Mouse (Mus musculus) heart, postnatal 0 days (tissue): ENCODE measurements at regions not wholly inside any gene's neighbourhood (a gene's known extent, or its start where the extent isn't known, plus 50 kb on each side); places are given as distances from the start of the nearest gene placed in this dataset.
A peak's percentile ranks its signal among the peaks of the same experiment; 100 is the strongest.

Experiments
- ATAC-seq: fragments of 200-750 bp; cut with Nextera tagmentation; 2 replicates; pipeline ENCODE4 v1.8.0; 2017; ENCODE audit warnings: low read depth, moderate number of reproducible peaks, moderate library complexity; ENCODE audit not compliant: insufficient read depth
- DNase-seq: peaks from one replicate; pipeline ENCODE4 v3.0.0-alpha.2; 2016; ENCODE audit warnings: low spot score
- H3K27ac ChIP-seq: fragments of 300-500 bp; sonication (generic); 2 replicates; pipeline ENCODE4 v1.5.1; 2014; ENCODE audit warnings: low read depth, mild to moderate bottlenecking
- H3K27me3 ChIP-seq: fragments of 300-500 bp; sonication (generic); 2 replicates; pipeline ENCODE4 v1.6.1; 2014; ENCODE audit warnings: low read length, mixed read lengths; ENCODE audit not compliant: control insufficient read depth, insufficient read depth
- H3K36me3 ChIP-seq: fragments of 300-500 bp; sonication (generic); replicated peaks from 2 replicates; pipeline ENCODE4 v1.6.1; 2014; ENCODE audit warnings: low read length, mixed read lengths; ENCODE audit not compliant: control insufficient read depth, insufficient read depth
- H3K4me1 ChIP-seq: fragments of 300-500 bp; sonication (generic); 2 replicates; pipeline ENCODE4 v1.6.1; 2014; ENCODE audit warnings: antibody characterized with exemption; ENCODE audit not compliant: control insufficient read depth, insufficient read depth
- H3K4me2 ChIP-seq: fragments of 300-500 bp; sonication (generic); 2 replicates; pipeline ENCODE4 v1.6.1; 2014; ENCODE audit warnings: low read depth, mild to moderate bottlenecking, low read length, moderate library complexity
- H3K4me3 ChIP-seq: fragments of 300-500 bp; sonication (generic); 2 replicates; pipeline ENCODE4 v1.5.1; 2014; ENCODE audit warnings: low read depth, low read length
- H3K9ac ChIP-seq: fragments of 300-500 bp; sonication (generic); replicated peaks from 2 replicates; pipeline ENCODE4 v1.6.1; 2014; ENCODE audit warnings: low read depth, low read length, mixed read lengths
- H3K9me3 ChIP-seq: fragments of 300-500 bp; sonication (generic); replicated peaks from 2 replicates; pipeline ENCODE4 v1.6.1; 2016; ENCODE audit warnings: low read length; ENCODE audit not compliant: control insufficient read depth
- CTCF ChIP-seq: IDR thresholded peaks from 2 replicates; pipeline ENCODE4 v1.5.1; 2016; ENCODE audit warnings: antibody characterized with exemption, control low read depth, low read depth
- EP300 ChIP-seq: IDR thresholded peaks from 2 replicates; pipeline ENCODE4 v1.6.1; 2016; ENCODE audit warnings: antibody characterized with exemption, low read depth
- WGBS: fragments of 180-500 bp; shearing (Covaris S2); extraction: QIAGEN DNeasy Blood & Tissue Kit; methylation state at CpG from one replicate; pipeline ENCODE4 v1.1.7; 2014; 5-methylcytosine and 5-hydroxymethylcytosine counted together

GRCm38 (mm10) chr9:85451349-85451748, 124.2 kb upstream of the Tent5a start:
- no peaks in the 10 kb centered on the region for H3K4me1 ChIP-seq
- ATAC-seq (no peak), DNase-seq (no peak)
- no peak overlapping the region for H3K27ac ChIP-seq
- WGBS, result 72% methylated on average over 5 of the region's 5 CpGs
- TF ChIP-seq EP300 (no peak), CTCF (no peak)
- no peak overlapping the region for H3K9ac ChIP-seq
- H3K27me3 ChIP-seq, result no peaks in the 10 kb centered on the region
- H3K4me3 ChIP-seq, result no peak overlapping the region
- H3K4me2 ChIP-seq, result no peak overlapping the region
- no peaks in the 10 kb centered on the region for H3K9me3 ChIP-seq
- no peaks in the 10 kb centered on the region for H3K36me3 ChIP-seq

- no peak for ATAC-seq
- no peak overlapping the region for H3K4me2 ChIP-seq
- no peaks in the 10 kb centered on the region for H3K36me3 ChIP-seq
- H3K9ac ChIP-seq, result no peak overlapping the region
- H3K9me3 ChIP-seq, result no peaks in the 10 kb centered on the region
- no peaks in the 10 kb centered on the region for H3K4me1 ChIP-seq
- no peak for DNase-seq
- TF ChIP-seq EP300 (no peak), CTCF (no peak)
- H3K27ac ChIP-seq, result no peak overlapping the region
- no peak overlapping the region for H3K4me3 ChIP-seq
- H3K27me3 ChIP-seq, result no peaks in the 10 kb centered on the region
These were observed 123.7 kb upstream of the Tent5a start for GRCm38 (mm10) chr9:85450877-85451276.

GRCm38 (mm10) chr9:85449493-85449892, 122.3 kb upstream of the Tent5a start:
- 80% methylated on average over 2 of the region's 2 CpGs for WGBS
- Histone ChIP-seq H3K27me3 (no peaks in the 10 kb centered on the region), H3K9ac (no peak overlapping the region), H3K27ac (no peak overlapping the region), H3K9me3 (no peaks in the 10 kb centered on the region), H3K36me3 (no peaks in the 10 kb centered on the region), H3K4me3 (no peak overlapping the region), H3K4me2 (no peak overlapping the region), H3K4me1 (no peaks in the 10 kb centered on the region)
- TF ChIP-seq EP300 (no peak), CTCF (no peak)
- ATAC-seq, result no peak
- DNase-seq, result no peak

GRCm38 (mm10) chr9:85442761-85443505, 115.8 kb upstream of the Tent5a start:
- Histone ChIP-seq H3K4me3 (no peak overlapping the region), H3K9me3 (no peaks in the 10 kb centered on the region), H3K27me3 (no peaks in the 10 kb centered on the region), H3K4me1 (peaks cover 8% of the 10 kb centered on the region), H3K36me3 (no peaks in the 10 kb centered on the region), H3K27ac (peak overlapping the region; percentile 31; the same call in 1 of the 2 replicates), H3K9ac (no peak overlapping the region), H3K4me2 (no peak overlapping the region)
- TF ChIP-seq EP300 (no peak), CTCF (no peak)
- WGBS, result 51% methylated on average over 4 of the region's 4 CpGs
- no peak for ATAC-seq
- DNase-seq, result no peak

- no peak overlapping the region for H3K9ac ChIP-seq
- ATAC-seq (no peak), DNase-seq (no peak)
- no peak overlapping the region for H3K4me2 ChIP-seq
- no peaks in the 10 kb centered on the region for H3K27me3 ChIP-seq
- H3K9me3 ChIP-seq, result no peaks in the 10 kb centered on the region
- TF ChIP-seq EP300 (no peak), CTCF (no peak)
- H3K27ac ChIP-seq, result no peak overlapping the region
- H3K36me3 ChIP-seq, result no peaks in the 10 kb centered on the region
- no peak overlapping the region for H3K4me3 ChIP-seq
- H3K4me1 ChIP-seq, result peaks cover 8% of the 10 kb centered on the region
- 32% methylated on average over 1 of the region's 1 CpGs for WGBS
These were observed 112.5 kb upstream of the Tent5a start for GRCm38 (mm10) chr9:85439664-85440063.

- no peak overlapping the region for H3K4me3 ChIP-seq
- no peak overlapping the region for H3K9ac ChIP-seq
- H3K27me3 ChIP-seq, result no peaks in the 10 kb centered on the region
- 53% methylated on average over 2 of the region's 2 CpGs for WGBS
- DNase-seq, result no peak
- H3K4me2 ChIP-seq, result no peak overlapping the region
- H3K4me1 ChIP-seq, result no peaks in the 10 kb centered on the region
- no peak for TF ChIP-seq CTCF
- no peak for TF ChIP-seq EP300
- no peak overlapping the region for H3K27ac ChIP-seq
- H3K36me3 ChIP-seq, result no peaks in the 10 kb centered on the region
- H3K9me3 ChIP-seq, result no peaks in the 10 kb centered on the region
- ATAC-seq, result no peak
These were observed 105.1 kb upstream of the Tent5a start for GRCm38 (mm10) chr9:85432220-85432619.
